Mouse (Mus musculus) cerebellum, postnatal 4 days (tissue): Measurements from ENCODE around the gene Acot5.
"Not testable (repeated sequence)": the region's sequence is repeated elsewhere in the genome, so short reads cannot be mapped to it uniquely, and the experiment has no call there.

Experiments
- DNase-seq, 2 experiments: peaks; one replicate each; pipeline ENCODE4 v3.0.0; 2022; ENCODE audit warnings: low spot score in 2 of 2, mixed read lengths in 1 of 2

Gene Acot5

GRCm38 (mm10) chr12:84068986-84069385 lies at the start of gene Acot5:
TSS of gene Acot5 (plus strand) at chr12:84069325.
- DNase-seq, result no peak

DNA sequence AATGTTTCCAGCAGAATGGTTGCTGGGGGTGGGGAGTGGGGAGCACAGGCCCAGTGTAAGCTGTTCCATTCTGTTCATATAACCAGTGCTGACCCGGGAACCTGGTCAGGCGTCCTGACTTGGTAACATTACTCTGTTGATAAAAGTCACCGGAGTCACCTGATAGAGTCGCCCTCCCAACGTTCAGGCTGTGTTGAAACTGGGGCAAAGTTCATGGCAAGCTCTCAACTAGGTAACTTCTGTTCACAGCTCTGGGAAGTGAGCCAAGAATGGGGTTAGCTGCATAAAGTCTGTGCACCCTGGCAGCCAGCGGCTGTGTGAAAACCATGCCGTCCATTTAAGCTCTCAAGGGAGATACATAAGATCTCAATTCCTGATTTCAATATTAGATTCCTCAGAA lies 48.6 kb upstream of the Acot5 start:
- not testable (repeated sequence) for DNase-seq

- not testable (repeated sequence) for DNase-seq
These were observed 46.9 kb upstream of the Acot5 start for GRCm38 (mm10) chr12:84022266-84022665.

DNA sequence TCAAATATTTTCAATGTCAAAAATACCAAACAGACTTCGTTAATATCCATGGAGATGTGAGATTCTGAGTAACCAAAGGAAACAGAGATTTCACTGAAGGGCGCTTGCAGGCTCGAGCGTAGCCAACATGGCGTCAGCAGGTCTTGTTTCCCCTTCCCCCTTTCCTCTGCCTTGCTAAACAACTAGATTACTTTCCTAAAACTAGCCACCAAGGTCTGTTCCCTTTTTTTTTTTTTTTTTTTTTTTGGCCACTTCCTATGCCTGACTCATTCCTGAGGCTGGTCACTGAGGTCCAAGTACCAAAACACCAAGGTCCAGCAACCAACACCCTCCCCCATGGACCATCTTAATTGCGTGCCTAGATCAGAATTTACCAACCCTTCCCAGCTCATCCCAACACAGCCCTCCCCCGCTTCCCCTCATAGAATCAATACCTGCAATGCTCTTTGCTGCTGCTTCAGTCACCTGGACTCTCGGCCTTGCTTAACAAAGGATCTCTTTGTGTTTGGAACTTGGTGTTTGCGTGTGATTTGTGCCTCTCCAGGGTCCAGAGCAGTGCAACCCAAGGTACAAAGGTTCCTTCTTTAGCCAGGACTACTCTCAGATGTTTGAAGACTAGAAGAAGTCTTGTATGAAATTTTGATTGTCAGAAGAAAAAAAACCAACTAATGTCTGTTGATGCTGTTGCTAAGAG lies 45.9 kb upstream of the Acot5 start:
- DNase-seq, result no peak

- no peak for DNase-seq
These were observed 43.2 kb upstream of the Acot5 start for GRCm38 (mm10) chr12:84025888-84026287.

DNA sequence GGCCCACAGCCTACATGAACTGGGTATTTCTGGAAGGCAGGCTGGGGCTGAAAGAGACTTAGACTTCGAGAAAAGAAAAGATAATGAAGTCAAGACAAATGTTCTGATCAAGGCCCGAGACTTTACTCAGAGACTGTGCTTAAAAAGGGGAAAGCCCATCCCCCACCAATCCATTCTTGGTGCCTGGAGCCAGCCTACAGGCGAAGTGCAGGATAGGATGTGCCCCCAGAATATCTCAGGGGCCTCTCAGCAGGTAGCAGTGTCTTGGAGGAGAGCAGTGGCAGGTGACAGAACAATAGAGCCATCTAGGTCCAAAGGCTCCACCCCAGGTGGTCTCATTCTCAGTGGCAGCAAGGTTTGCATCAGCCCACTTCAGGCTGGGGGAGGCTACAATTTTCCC lies 40.8 kb upstream of the Acot5 start:
- not testable (repeated sequence) for DNase-seq

DNA sequence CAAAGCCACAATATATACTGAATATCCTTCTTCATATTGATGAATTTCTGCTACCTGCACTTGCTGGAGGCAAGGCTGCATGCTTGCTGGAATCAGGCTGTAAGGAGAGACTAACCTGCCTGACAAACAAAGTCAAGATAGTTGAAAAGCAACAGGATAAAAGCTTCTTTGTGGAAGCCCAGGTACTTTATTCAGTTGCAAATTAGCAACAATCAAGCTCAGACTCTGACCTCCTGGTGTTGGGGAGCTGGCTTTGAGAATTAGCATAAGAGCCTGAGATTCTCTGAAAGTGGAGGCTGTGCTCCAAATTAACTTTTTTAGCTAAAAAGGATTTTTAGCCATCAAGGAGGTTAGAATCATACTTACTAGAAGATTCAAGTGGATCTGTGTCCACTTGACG lies 40.1 kb upstream of the Acot5 start:
- not testable (repeated sequence) for DNase-seq

GRCm38 (mm10) chr12:84030659-84031332 lies 38.3 kb upstream of the Acot5 start:
- DNase-seq, result peak; percentile 39 to 72

DNA sequence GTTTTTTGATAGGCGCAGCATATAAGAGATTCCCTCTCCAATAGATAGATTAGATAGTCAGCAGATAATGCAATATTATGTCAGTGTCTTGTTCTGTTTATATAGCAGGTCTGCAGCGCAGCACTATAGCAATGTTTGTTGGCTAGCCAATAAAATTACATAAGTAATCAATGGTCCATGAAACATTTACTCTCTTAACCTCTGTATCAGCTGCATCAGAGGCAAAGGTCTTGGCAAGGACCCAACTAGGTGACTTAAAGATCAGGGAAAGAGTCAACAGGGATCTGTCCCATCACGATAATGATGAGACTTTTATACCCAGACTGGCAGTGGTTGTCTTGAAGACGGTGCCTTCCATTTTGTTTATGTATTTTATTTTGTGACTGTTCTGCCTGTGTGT lies 36.3 kb upstream of the Acot5 start:
- DNase-seq, result no peak

DNA sequence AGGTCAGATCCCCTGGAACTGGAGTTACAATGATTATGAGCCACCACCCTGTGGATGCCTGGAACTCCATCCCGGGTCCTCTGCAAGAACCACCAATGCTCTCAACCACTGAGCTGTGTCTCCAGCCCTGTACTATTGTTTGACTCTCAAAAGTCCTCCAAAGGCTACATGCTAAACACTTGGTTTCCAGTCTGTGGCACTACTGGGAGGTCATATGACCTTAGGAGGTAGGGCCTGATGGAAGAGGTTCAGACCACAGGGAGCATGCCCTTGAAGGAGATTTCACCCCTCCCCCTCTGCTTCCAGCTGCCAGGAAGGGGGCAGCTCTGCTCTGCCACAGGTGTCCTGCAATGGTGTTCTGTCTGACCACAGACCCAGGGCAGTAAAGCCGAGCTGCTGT lies 35.8 kb upstream of the Acot5 start:
- DNase-seq, result not testable (repeated sequence)

- DNase-seq, result no peak
These were observed 35.0 kb upstream of the Acot5 start for GRCm38 (mm10) chr12:84034108-84034507.

- DNase-seq, result peak in 1 of 2 experiments; percentile 6
These were observed 30.9 kb upstream of the Acot5 start, which contains the start of gene Acot4 for GRCm38 (mm10) chr12:84038241-84038640. TSS of gene Acot4 (plus strand) at chr12:84038379.

DNA sequence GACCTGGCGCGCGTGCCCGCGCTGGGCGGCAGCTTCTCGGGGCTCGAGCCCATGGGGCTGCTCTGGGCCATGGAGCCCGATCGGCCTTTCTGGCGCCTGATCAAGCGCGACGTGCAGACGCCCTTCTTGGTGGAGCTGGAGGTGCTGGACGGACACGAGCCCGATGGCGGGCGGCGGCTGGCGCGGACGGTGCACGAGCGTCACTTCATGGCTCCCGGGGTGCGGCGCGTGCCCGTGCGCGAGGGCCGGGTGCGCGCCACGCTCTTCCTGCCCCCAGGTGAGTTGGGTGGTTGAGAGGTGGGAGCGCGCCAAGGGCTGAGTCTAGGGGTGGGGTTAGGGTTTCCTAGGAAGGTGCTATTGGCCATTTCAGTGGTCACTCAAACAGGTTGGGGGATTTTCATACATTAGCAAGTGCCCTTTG lies 30.4 kb upstream of the Acot5 start, which contains the start of gene Gm49366:
TSS of gene Gm49366 (plus strand) at position 245 of the 421 bp plus-strand sequence.
- DNase-seq, result peak in 1 of 2 experiments; percentile 43

- no peak for DNase-seq
These were observed 26.9 kb upstream of the Acot5 start for GRCm38 (mm10) chr12:84042248-84042647.

GRCm38 (mm10) chr12:84044045-84044444 lies 25.1 kb upstream of the Acot5 start:
- DNase-seq, result no peak

GRCm38 (mm10) chr12:84046906-84047305 lies 22.2 kb upstream of the Acot5 start:
- DNase-seq, result no peak

GRCm38 (mm10) chr12:84050744-84051143 lies 18.4 kb upstream of the Acot5 start:
- DNase-seq, result not testable (repeated sequence)

DNA sequence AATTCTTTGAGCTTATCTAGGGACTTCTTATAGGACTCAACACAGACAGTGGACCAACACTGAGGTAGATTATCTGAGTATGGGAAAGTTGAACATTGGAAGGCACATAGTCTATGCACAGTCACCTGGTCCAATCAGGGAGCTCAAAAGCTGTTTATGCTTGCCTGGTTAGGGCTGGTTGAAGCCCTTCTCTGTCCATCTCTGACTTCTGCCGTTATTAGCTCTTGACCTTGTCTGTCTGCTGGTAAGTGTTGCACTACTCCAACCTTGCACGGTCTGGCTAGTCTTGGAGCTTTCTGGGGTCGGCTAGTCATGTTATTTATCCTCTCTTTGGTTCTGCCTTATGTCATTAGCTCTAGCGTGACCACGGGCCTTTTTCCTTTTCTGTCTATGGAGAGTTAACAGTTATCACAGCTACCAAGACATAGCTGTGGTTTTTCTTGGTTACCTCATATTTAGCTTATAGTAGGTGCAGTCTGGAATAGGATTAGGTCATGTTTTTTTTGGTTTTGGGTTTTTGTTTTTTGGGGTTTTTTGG lies 17.1 kb upstream of the Acot5 start, which contains the start of gene Acot3:
TSS of gene Acot3 (plus strand) at position 208 of the 538 bp plus-strand sequence.
- no peak for DNase-seq

- no peak for DNase-seq
These were observed 16.5 kb upstream of the Acot5 start for GRCm38 (mm10) chr12:84052609-84053008.

GRCm38 (mm10) chr12:84053173-84053572 lies 16.0 kb upstream of the Acot5 start:
- no peak for DNase-seq

GRCm38 (mm10) chr12:84053679-84054391 lies 15.3 kb upstream of the Acot5 start:
- no peak for DNase-seq

DNA sequence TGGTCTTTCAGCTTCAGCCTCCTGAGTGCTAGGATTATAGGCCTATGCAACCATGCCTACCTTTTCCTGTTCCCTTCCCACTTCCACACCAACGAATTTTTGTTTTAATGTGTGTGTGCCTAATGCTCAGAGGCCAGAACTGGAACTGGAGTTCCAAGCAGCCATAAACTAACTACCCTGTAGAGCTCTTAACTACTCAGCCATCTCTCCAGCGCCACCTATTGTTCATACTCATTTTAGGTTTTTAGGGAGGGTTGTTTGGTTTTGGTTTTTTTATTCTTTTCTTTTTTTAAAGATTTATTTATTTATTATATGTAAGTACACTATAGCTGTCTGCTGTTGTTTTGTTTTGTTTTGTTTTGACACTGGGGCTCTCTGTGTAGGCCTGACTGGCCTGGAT lies 8.2 kb upstream of the Acot5 start:
- no peak for DNase-seq
